Mouse (Mus musculus) lung, adult 18-20 months (tissue): Measurements from ENCODE around the gene Pappa2.

ENCODE experiments used
- DNase-seq, 2 experiments: peaks; one replicate each; pipeline ENCODE4 v3.0.0; 2022; ENCODE audit warnings: mixed read lengths in 2 of 2

The Pappa2 gene

DNA sequence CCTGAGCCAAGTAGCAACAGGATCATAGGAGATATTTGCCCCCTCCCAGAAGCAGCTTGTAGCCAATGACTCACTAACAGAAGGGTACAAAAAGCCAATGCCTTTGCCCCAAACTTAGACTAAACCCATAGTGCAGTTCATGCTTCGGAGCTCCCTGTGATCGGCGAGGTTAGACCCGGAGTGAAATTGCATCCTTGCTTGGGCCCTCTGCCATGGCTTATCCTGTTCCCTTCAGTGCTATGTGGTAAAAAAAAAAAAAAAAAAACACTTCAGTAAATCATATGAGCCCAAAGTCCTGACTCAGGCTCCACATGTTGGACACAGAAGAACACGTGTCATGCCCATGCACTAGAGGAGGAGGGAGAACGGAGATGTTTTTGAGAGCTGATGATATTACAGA lies 85.8 kb downstream of the Pappa2 start:
- DNase-seq = no peak

DNA sequence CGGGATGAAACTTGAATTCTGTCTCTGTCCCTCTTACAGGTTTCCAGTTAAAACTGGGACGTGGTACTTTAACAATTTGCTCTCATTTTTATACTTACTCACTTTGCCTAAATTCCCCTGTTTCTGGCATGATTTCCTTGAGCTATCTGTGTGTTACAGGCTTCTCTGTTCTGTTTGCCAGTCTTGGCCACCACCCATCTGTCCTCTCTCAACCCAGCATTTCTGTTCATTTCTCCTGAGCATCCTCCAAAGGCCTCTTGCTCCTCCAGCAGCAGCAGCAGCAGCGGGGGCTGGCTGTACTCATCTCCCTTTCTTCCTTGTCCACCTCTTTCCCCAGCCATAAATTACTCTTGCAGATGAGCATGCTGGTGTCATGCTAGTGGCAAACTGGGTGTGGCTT lies 104.8 kb downstream of the Pappa2 start:
- no peak for DNase-seq

DNA sequence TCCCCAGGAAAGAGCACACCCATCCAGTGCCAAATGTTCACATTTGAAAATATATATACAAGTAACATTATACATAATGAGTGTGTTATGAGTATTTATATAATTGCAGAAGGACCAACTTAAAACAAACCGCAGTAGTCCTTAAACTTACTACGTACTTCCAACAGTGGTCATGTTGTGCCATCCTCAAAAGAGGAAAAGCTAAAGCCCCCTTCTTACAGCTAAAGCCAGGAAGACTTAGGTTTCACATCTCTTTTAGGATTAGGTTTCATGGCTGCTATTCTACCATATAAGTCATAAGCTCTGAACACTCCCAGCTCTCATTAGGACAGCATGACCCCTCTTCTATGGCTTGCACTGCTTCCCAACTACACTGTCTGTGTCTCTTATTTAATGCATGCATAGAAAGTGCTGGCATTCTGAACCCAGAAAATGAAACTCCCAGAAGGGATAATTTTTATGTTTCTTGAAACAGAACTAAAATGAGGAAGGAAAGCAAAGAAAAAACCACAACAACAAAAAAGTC lies 105.7 kb downstream of the Pappa2 start:
- no peak for DNase-seq

DNA sequence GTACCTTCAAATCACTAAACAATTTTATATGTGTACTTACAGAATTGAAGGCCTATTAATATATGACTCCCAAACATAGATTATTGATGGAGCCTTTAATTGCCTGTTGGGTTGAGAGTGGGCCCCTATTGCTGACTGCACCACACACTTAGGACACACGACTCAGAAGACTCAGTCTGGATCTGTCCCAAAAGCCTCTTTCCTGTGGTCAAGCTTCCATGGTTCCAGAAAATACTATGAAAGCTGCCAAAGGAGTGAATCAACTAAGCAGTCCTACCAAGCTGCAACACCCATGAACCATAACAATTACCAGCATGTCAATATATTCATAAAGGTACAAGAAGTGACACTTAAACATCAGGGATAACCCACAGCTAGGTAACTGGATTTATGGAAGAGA lies 106.7 kb downstream of the Pappa2 start:
- no peak for DNase-seq

DNA sequence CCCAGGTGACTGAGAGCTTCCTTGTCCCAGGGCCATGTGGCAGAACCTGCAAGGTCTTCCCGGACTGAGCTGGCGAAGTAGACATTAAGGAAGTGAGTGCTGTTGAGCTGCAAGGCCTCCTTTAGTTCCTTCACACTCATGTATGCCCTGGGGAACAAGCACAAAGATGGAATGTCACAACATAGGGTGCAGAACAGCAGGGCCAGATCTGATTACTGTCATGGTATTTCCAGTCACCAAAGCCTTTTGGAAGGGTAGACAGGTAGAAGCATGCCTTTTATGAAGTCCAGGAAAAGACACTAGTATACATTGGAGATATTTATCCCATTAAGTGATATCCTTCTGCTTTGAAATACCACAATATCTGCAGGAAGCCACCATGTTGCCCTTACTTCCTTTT lies 108.9 kb downstream of the Pappa2 start:
- DNase-seq = no peak

DNA sequence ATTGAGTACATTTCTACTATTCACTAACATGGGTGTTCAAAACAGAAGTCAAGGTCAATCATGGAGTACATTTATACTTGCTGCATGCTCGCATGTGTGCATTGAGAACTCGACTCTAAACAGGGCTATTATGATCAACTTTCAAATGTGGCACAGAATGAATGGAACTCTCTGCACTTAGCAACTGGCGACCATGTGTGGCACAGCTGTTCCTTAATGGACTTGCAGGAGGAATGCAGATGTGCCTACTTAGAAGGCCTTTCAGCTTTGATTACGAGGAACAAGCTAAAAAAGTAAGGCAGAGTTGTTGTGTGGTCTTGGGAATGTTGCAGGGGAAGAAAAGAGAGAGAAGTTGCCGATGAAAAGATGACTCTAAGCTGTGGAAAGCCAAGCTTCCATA lies 120.1 kb downstream of the Pappa2 start:
- no peak for DNase-seq

DNA sequence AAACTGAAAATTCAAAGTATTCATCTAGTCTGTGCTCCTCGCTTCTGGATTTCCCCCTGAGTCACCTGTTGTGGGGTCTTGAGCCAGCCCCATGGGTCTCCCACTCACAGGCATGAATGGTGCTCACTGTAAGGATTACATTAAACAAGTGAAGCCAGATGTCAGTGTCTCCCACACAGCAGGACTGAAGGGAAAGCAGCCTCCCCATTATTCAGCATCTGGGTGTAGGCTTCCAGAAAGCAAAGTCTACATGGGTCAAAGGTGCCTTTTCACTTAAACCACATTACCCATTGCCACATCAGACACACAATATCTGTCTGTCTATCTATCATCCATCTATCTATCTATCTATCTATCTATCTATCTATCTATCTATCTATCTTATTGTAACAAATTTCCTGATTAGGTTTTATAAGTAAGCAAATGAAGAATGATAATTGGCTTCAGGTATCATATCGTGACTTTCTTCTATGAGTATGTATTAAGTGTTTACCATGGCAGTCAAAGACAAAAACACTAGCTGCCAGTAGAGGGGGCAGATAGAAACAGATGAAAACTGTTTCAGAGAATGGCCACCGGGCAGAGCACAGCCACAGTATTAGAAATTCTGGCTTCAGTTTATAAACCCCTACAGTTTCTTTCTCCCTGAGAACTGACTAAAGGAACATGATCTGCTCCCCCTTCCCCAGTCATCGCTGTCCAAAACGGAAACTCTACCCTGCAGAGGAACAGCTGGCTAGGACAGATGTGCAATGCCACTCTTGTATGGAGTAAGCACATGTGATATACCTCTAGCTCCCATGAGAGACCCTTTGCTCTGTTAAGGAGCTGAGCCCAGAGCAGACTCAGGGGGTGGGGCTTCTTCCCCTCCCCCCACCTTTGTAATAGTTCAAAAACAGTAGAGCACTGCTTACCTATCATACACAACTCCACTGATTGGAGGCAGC lies 126.1 kb downstream of the Pappa2 start:
- DNase-seq = no peak

DNA sequence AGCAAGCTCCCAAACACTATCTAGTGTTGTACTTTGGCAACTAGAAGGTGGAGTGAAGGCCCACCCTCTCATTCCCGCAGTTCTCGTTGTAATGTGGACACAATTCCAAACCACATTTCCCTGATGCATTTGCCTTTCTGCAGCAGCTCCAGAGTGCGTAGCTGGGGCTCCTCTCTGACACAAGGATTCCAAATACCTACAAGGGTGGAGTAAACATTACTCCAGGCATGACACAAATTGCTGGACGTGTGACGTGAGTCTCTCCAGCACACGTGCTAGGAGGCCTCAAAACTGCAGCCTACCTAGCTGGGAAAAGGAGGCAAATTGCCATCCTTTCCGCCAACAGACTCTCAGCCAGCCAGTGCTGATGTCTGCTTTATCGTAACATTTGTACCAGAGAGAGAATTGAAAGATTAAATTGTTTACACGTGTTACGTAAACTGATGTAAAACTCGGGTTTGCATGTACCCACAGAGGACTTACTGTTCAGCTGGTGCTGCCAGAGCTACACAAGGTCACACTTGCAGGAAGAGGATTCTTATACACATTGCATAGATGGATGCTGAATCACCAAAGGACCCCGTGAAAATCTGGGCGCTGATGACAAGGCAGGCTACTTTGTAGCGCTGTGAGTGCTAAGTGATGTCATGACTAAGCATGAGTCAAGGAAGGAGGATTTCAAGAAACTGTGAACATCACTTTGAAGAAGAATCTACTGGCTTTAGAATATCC lies 127.3 kb downstream of the Pappa2 start:
- DNase-seq = peak in 1 of 2 experiments; percentile 11

DNA sequence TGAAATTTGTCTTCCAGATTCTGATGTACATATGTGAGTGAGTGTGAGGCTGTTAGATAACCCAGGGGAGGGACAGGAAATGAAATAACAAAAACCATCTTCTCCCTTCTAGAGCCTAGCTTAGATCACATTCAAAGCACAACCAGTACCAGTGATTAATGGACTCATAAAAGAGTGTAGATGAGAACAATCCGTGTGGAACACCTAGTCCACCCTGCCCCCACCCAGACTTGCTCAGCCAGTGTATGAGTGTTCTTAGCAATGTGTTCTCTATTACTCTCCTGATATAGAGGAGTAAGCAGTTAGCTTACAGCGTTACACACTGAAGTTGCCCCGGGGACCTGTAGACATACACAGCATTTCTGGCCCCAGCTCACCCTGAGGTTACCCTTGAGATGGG lies 129.8 kb downstream of the Pappa2 start:
- no peak for DNase-seq

DNA sequence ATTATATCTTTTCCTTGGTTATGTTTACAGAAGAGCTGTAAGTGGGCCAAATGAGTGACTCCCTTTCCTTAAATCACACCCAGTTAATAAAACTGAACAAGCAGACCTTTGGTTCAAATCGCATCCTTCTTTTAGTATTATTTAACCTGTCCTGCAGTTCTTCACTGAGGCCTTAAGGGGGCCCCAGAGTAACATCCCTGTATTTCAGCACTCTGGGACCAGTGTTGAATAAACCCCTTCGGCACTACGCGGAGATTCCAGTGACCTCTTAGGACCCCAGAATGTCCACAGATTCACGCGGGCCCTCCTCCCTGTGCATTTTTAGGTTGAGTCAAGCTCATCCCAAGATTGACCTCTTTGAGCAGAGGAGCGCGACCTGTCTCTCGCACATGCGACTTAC lies 135.7 kb downstream of the Pappa2 start:
- DNase-seq = peak in 1 of 2 experiments; percentile 1

DNA sequence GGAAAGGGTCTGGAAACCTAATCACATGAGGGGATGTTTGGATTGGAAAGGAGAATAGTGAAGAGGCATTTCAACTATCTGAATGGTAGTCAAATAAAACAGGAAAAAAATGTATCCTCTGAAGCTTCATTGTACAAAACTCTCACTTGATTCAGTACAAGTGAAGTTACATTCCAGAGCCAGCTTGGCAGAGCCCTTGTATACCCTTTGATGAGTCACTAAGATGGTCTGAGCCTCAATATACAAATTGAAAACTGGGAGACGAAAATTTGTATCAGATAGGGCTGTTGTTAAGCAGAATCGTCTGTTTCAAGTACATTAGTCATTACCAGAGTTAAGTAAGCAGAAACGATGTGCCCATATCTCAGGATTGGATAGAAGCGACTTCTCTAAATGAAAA lies 143.1 kb downstream of the Pappa2 start:
- DNase-seq = no peak

DNA sequence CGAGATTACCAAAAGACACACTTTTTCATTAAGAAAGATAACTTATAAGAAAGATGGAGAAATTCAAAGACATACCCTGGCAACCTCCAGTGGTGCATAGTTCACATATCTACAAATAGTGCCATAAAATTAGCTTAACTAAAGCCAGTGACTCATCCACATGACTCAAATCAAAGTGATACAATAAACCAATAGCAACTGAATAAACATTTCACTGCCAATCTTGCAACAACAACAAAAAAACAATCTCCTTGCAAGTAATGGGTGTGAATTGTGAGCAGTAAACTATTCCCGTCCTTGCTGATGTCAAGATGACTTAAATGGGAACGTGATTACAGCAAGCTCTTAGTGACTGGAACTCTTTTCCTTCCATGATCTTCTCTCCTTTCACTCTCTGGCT lies 150.1 kb downstream of the Pappa2 start:
- no peak for DNase-seq

DNA sequence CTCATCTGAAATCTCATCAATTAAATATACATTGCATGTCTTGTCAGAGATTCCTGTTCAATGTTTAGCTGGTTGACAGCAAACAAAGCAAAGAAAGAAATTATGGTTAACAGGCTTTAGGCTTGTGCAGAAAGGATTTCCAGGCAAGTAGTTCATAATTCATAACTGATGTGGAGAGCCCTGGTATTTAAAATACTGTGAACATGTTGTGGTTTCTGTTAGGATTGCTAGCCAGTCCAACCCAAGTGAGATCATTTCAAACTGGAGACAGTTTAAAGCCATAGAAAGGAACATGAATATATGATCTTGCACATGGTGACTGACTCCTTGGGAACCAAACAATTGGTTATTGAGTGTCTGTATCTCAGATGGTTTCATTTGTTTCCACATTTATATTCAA lies 152.4 kb downstream of the Pappa2 start:
- no peak for DNase-seq

DNA sequence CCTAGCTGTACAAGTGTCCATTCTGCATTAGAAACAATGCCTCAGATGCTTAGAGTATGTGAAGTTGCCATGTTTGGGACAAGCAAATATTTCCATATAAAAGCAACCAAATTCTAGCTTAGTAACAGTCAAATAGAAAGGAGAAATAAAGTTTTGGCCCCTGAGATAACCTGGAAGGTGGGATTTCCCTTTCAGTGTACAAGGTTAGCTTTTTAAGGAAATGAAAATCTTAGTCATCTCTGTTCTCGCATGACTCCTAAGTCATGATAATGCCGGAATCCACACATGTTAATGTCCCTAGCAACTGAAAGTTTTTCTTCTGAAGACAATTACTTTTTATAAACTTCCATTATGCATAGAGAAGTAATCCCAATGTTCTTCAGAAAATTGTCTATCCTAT lies 160.6 kb downstream of the Pappa2 start:
- DNase-seq = no peak

DNA sequence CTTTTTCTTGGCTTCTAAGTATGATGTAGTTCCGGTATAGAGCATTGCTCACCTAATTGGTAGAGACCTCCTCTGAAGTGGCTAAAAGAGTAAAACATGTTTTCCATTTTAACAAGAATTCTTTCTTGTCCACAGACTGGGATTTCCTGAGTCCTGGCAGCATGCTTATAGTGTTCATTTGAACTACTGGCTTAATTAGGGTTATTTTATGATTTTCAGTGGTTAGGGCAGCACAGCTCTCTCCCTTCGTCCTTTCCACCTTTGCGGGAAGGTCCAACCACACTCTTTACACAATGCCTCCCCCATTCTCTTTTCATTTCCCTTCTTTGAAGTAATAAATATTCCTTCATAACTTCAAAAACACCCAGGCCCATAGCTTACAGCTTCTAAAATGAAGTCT lies 163.8 kb downstream of the Pappa2 start:
- DNase-seq = no peak

DNA sequence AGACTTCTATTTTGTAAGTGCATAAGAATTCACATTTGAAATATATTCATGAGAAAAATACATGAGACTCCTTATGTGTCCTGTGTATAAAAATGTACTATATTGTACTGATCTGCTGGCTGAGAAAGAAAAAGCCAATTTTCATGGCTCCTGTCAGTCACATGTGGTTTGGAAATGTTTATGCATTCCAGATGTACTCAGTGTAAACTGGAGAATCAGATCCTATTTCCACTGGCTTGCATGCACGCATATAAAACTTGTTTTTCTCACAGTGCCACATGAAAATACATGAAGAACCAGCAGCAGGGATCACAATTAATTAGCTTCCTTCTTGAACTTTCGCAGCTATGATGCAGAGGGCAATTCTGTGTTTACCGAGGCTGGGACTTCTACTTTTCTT lies 168.4 kb downstream of the Pappa2 start:
- DNase-seq = no peak

DNA sequence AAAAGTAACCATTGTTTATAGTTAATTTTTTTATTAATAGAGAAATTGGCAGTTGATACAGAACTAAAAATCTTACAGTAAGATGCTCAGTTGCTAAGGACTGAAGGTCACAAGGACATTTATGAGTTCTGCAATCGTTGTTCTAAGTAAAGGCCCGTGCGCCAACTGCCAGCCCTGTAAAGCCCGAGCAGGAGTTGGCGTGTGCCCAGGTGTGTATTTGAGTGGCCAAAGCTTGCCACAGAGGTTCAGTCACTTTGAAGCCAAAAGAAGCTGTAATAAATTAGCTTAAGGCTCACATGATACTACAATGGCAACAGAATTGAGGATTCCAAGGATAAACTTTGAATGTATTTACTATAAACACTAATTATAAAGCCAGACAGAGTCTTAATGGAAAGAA lies 204.8 kb downstream of the Pappa2 start:
- no peak for DNase-seq

DNA sequence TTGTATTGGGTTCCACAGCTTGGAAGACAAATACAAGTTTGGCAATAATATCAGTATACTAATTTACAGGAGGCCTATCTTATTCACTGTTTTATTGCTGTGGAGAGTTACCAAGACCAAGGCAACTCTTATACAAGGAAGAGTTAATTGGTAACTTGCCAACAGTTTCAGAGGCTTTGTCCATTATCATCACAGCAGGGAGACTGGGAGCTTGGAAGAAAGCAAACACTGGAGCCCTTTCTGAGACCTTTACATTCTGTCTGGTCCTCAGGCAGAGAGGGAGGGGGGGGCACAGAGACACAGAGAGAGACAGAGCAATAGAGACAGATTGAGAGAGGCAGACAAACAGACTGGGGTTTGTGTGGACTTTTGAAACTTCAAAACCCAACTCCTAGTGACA lies 207.2 kb downstream of the Pappa2 start:
- no peak for DNase-seq

DNA sequence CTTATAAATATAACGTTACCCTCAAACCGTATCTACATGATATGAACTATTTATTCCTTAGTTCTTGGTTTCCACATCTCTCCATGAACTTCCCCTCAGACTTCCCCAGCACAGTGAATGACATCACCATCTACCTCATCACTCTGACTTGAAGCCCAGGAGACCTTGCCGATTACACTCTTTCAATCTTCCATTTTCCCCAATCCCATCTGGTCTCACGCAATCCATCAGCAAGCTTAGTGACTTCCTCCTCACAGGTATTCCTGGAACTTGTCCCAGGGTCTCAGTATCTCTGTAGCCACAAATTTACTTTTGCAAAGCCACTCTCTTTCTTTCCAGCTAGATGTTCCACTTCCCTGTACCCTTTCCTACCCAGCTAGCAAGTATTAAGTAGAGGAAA lies 209.5 kb downstream of the Pappa2 start:
- DNase-seq = no peak

DNA sequence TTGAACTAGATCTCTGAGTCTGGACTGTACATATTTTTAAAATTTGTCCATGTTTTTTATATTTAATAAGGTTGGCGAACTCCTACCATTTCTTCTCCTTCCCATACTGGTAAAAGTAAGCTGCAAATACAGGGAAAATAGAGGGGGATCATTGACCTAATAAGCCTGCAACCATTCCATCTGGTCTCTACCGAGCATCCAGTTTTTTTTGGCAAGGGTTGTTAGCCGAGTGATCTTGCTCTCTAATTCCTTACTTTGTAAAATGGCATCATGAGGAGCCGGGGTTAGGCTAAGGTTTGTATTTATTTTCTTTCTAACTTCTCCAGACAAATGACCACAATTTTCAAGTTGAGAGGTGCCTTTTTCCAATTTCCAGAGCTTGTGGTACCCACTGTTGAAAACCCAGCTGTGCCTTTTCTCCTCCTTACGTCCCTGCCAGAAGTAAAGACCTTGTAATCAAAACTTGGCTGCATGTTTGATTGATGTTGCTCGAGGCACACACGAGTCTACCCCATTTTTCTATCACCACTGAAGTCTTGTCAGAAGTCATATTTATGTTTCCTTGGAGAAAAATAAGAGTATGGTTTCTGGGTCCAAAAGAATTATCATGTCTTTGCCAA lies 210.1 kb downstream of the Pappa2 start:
- DNase-seq = no peak

DNA sequence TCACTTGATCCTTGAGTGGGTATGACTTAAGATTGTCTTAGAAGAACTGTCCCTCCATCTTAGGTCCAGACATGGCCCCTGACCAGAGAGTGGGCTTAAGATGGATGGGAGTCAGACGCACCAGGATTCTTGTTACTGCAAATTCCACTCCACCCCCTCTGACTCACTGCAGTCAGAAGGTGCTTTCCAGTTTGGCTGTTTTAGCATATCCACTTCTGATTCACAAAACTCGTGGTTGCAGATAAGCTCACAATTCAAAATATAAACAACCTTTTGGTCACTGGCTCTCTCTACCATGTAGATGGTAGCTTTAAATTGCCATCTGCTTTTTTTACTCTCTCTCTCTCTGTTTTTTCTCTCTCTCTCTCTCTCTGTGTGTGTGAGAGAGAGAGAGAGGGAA lies 214.4 kb downstream of the Pappa2 start:
- peak in 1 of 2 experiments; percentile 2 for DNase-seq

DNA sequence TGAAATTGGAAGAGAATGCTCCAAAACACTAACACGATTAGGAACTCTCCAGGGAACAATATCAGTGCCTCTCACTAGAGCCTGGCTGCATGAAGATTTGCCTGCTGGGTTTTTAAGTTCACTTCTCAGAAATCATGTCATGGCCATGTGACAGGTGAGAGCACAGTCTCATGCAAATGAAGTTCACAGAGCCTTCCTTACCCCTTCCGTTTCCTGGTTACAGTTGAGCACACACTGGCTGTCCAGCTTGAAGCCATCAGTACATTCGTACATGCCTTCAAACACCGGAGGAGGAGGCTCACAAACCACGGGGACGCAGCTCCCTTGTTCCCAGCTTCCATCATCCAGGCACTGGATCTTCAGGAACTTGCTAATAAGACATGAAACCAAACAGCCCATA lies 215.6 kb downstream of the Pappa2 start:
- DNase-seq = no peak

DNA sequence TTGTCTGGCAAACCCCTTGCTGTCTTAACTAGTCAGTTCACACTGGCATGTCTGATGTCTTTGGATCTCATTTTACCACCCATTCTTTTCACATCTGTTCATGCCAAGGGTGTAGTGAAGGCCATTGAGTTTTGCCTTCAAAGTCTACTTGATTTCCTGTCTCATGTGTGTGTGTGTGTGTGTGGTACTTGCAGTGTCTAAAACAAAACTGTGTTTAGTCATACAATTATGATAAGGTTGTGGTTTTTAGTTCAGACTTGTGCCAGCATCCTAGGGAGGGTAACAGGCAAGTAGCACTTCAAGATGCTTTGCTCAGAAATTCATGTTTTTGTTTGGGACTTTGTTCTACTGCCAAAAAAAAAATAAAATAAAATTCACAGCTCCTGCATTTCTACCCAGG lies 216.1 kb downstream of the Pappa2 start:
- no peak for DNase-seq
